ENCODE assay signal across 10 mouse cellular contexts in genomic region chr2:165899923-165900322, GRCm38 (mm10). TPM values are rescaled to one million over a fixed set of nuclear protein-coding genes. Genes with fewer than 3 reads are reported as not detected.
DNase-seq lines count a peak whose midpoint lies in the region; ATAC-seq and TF ChIP-seq lines count a peak whose summit lies in the region.
"Had no signal": no experiment of that assay in that cellular context is flagged by ENCODE, and none has a peak within 500 bp of the region (broad histone marks: within the 10 kb centered on the region; RNA-seq: fewer than 3 reads in every experiment).

No protein-coding gene starts in this region.

- no peak for TF ChIP-seq EP300 in lung, postnatal 0 days (IDR thresholded peaks at IDR 0.05)

- H3K27me3 ChIP-seq in lung, postnatal 0 days (replicated peaks; ENCODE audit: insufficient read depth, low read length): no peaks in the 10 kb centered on the region
- H3K27me3 ChIP-seq in intestine, embryonic 16.5 days (replicated peaks; ENCODE audit: control insufficient read depth, insufficient read depth, low read length): no peaks in the 10 kb centered on the region
- no peaks in the 10 kb centered on the region for H3K27me3 ChIP-seq in neural tube, embryonic 13.5 days

- no peak for TF ChIP-seq CTCF in lung, postnatal 0 days (IDR thresholded peaks at IDR 0.05)
- no peak for TF ChIP-seq CTCF in lung, adult 2 months (IDR thresholded peaks at IDR 0.05; ENCODE audit: insufficient read depth, low read length)

- peak overlapping the region; percentile 72; the same call in 1 of the 2 replicates for H3K27ac ChIP-seq in lung, postnatal 0 days (ENCODE audit: low read length)
- peak overlapping the region; percentile 82 for H3K27ac ChIP-seq in intestine, embryonic 16.5 days (ENCODE audit: low read length)
- H3K27ac ChIP-seq in neural tube, embryonic 13.5 days (replicated peaks): peak overlapping the region; percentile 72

- H3K4me2 ChIP-seq in lung, postnatal 0 days (replicated peaks; ENCODE audit: low read depth, low read length): no peak overlapping the region
- H3K4me2 ChIP-seq in intestine, embryonic 16.5 days (ENCODE audit: low read depth, low read length): peak overlapping the region; percentile 34; the same call in 1 of the 2 replicates
- peak overlapping the region; percentile 11; the same call in 1 of the 2 replicates for H3K4me2 ChIP-seq in neural tube, embryonic 13.5 days

- no peaks in the 10 kb centered on the region for H3K9me3 ChIP-seq in lung, postnatal 0 days (ENCODE audit: low read length)
- H3K9me3 ChIP-seq in intestine, embryonic 16.5 days (ENCODE audit: control insufficient read depth, low read length): no peaks in the 10 kb centered on the region
- no peaks in the 10 kb centered on the region for H3K9me3 ChIP-seq in neural tube, embryonic 13.5 days

- H3K4me1 ChIP-seq in lung, postnatal 0 days (ENCODE audit: insufficient read depth, low read depth, low read length): peaks cover 8% of the 10 kb centered on the region; the same call in 1 of the 2 replicates
- no peaks in the 10 kb centered on the region for H3K4me1 ChIP-seq in lung, adult 2 months (ENCODE audit: control insufficient read depth, insufficient read depth, low read length)
- peaks cover 16% of the 10 kb centered on the region for H3K4me1 ChIP-seq in intestine, embryonic 16.5 days (ENCODE audit: control insufficient read depth, insufficient read depth, low read length)
- H3K4me1 ChIP-seq in neural tube, embryonic 13.5 days (replicated peaks): peaks cover 20% of the 10 kb centered on the region

- no peaks in the 10 kb centered on the region for H3K36me3 ChIP-seq in lung, postnatal 0 days (ENCODE audit: insufficient read depth, low read length)
- no peaks in the 10 kb centered on the region for H3K36me3 ChIP-seq in intestine, embryonic 16.5 days (ENCODE audit: control insufficient read depth, insufficient read depth, low read length)
- H3K36me3 ChIP-seq in neural tube, embryonic 13.5 days: no peaks in the 10 kb centered on the region

- peak; percentile 27 for ATAC-seq in lung, postnatal 0 days
- 0 out of 2 replicates have a peak, but pooled peaks have one; percentile 24 for ATAC-seq in intestine, embryonic 16.5 days
- peak; percentile 44; the same call in 1 of the 2 replicates for ATAC-seq in neural tube, embryonic 13.5 days (ENCODE audit: low read depth)

- H3K4me3 ChIP-seq in lung, postnatal 0 days (ENCODE audit: low read depth, low read length): no peak overlapping the region
- no peak overlapping the region for H3K4me3 ChIP-seq in lung, adult 2 months (replicated peaks; ENCODE audit: extremely low read depth, low read depth, low read length)
- no peak overlapping the region for H3K4me3 ChIP-seq in intestine, embryonic 16.5 days (ENCODE audit: low read length)
- H3K4me3 ChIP-seq in neural tube, embryonic 13.5 days: no peak overlapping the region

- TF ChIP-seq POLR2A in lung, adult 2 months (IDR thresholded peaks at IDR 0.05; ENCODE audit: borderline replicate concordance, extremely low read depth, low read depth, low read length): no peak

- intact Hi-C loops in left cerebral cortex, postnatal 25 days (cut with DNase I): no loop called here

- no peak overlapping the region for H3K9ac ChIP-seq in lung, postnatal 0 days (replicated peaks; ENCODE audit: low read depth)
- H3K9ac ChIP-seq in intestine, embryonic 16.5 days (ENCODE audit: low read depth, low read length): no peak overlapping the region; the same call in 1 of the 2 replicates
- H3K9ac ChIP-seq in neural tube, embryonic 13.5 days: 0 out of 2 replicates have a peak overlapping the region, but pooled peaks have one; percentile 38

- 17% methylated on average over 3 of the region's 3 CpGs for WGBS in lung, postnatal 0 days
- WGBS in lung, adult 2 months: 21% methylated on average over 3 of the region's 3 CpGs
- WGBS in intestine, embryonic 16.5 days: 29% methylated on average over 3 of the region's 3 CpGs
- 20% methylated on average over 3 of the region's 3 CpGs for WGBS in neural tube, embryonic 13.5 days

- DNase-seq in embryo, embryonic 10.5 days (ENCODE audit: low spot score): peak; percentile 56
- DNase-seq in embryo, embryonic 9.5 days (ENCODE audit: extremely low spot score): no peak
- DNase-seq in lung, postnatal 0 days (ENCODE audit: low spot score): peak; percentile 47
- DNase-seq in lung, adult 2 months: no peak
- DNase-seq in left cerebral cortex, postnatal 25 days (ENCODE audit: low spot score in 2 of 2): no peak
- no peak for DNase-seq in layer of hippocampus, adult 9-10 months (ENCODE audit: low spot score)
- DNase-seq: adrenal gland, adult 2 months; lung, postnatal 36 days had no signal

RNA-seq across cellular contexts. Expression of gene Zmynd8, which starts 1.1 kb away (rescaled TPM):
- 30.7 and 32.1 TPM in 2 replicates for polyA plus RNA-seq in lung, postnatal 0 days (2015; fragmentation: Nextera tagmentation; extraction: Ambion mirVana)
- 25.3 and 29.8 TPM in 2 replicates for polyA plus RNA-seq in lung, adult 2 months (2012; rRNA removed)
- 57.3 and 61.6 TPM in 2 replicates for polyA plus RNA-seq in intestine, embryonic 16.5 days (2015; fragmentation: Nextera tagmentation; extraction: Ambion mirVana)
- 69.0 and 73.2 TPM in 2 replicates for polyA plus RNA-seq in neural tube, embryonic 13.5 days (2015; fragmentation: Nextera tagmentation; extraction: Ambion mirVana)
- 100 to 1,000 TPM; 160 to 162 TPM for total RNA-seq in left cerebral cortex, postnatal 25 days (2021)

Comparison
In these comparisons a context has a peak if more than half of its experiments do, and no peak if none do; other contexts are left out.
1. DNase-seq: peak in embryo, embryonic 10.5 days (single experiment) and lung, postnatal 0 days (single experiment); none in embryo, embryonic 9.5 days (single experiment), lung, adult 2 months (single experiment), left cerebral cortex, postnatal 25 days (0 of 2) and layer of hippocampus, adult 9-10 months (single experiment).
2. Peak in every context shown above with its lines, with median percentiles within 50 percentile points of each other: ATAC-seq and H3K27ac ChIP-seq.